Mouse (Mus musculus) testis, adult 2 months (tissue): ENCODE results near the gene Hbb-bh1.

Experiments used
- CTCF ChIP-seq: fragments of 200-500 bp; IDR thresholded peaks from 2 replicates; pipeline ENCODE4 v1.5.1; 2012; ENCODE audit warnings: low read depth, mild to moderate bottlenecking, inconsistent platforms, low read length, moderate library complexity; ENCODE audit not compliant: control insufficient read depth, insufficient read depth, insufficient replicate concordance
- POLR2A ChIP-seq: fragments of 200-500 bp; IDR thresholded peaks from 2 replicates; pipeline ENCODE4 v1.6.1; 2012; ENCODE audit warnings: low read depth, mild to moderate bottlenecking, inconsistent platforms, low read length, moderate library complexity; ENCODE audit not compliant: control insufficient read depth

DNA sequence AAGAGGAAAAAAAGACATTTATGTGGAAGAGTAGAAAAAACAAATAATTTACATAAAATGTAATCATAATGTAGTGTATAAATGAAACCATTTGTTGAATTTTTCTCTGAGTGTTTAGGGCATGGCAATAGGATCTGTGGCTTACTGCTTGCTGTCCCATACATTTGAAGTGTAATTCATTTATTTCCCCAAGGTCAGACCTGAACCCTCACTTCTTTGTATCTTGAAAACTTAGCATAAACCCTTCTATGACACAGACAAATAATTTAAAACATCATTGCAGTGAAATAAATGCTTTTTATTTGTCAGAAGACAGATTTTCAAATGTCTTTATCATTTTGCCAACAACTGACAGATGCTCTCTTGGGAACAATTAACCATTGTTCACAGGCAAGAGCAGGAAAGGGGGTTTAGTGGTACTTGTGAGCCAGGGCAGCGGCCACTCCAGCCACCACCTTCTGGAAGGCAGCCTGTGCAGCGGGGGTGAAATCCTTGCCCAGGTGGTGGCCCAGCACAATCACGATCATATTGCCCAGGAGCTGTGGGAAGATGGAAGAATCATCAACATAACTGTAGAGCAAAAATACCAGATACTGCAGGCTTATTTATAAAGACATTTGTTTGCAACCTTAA lies 16.6 kb downstream of the Hbb-bh1 start:
- TF ChIP-seq CTCF (no peak), POLR2A (no peak)
